Mouse (Mus musculus) lung, postnatal 0 days (tissue): ENCODE results near the gene Otub1.
A peak's percentile ranks its signal among the peaks of the same experiment; 100 is the strongest.

ENCODE experiments used
- CTCF ChIP-seq: IDR thresholded peaks from 2 replicates; pipeline ENCODE4 v1.5.1; 2016; ENCODE audit warnings: antibody characterized with exemption, mild to moderate bottlenecking
- EP300 ChIP-seq: IDR thresholded peaks from 2 replicates; pipeline ENCODE4 v1.6.1; 2016; ENCODE audit warnings: antibody characterized with exemption, mild to moderate bottlenecking, control low read depth

DNA sequence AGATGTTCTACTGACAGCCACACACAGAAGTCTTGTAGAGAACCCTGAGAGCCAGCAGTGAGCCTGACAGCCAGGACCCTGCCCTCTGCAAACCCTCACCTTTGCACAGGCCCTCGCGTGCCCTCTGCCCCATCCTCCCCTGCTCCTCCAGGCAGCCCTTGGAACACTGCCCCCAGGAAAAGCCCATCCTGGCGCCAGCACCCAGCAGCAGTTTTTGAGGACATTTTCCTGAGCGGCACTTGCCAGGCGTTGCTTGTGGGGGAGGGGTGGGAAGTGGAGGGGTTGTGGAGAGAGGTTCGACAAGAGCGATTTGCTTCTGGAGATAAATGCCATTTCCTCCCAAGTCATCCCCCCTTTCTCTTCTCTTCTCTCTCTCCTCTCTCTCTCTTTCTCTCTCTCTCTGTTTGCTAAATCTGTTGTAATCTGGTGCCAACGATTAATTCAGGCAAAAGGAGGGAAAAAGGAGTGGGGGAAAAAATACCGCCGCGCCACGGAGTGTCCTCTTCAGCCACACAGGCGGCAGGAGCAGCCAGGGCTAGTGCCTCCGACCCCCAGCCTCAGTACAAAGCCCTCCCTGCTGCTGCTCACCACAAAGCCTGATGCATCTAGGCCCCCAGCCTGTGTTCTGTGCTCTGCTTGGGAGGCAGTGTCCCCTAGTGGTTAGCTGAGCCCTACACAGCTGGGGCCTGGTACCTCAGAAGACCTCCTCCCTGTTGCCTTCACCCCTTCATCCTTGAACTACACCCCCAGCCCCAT, 45.8 kb downstream of the Otub1 start:
- TF ChIP-seq CTCF (peak; percentile 79), EP300 (no peak)
